Mouse (Mus musculus) heart, adult 2 months (tissue): ENCODE measurements around the gene Aida.

ENCODE experiments used
- CTCF ChIP-seq: fragments of 200-600 bp; IDR thresholded peaks from 2 replicates; pipeline ENCODE4 v1.8.1; 2022; ENCODE audit warnings: antibody characterized with exemption, mild to moderate bottlenecking, moderate library complexity
- EP300 ChIP-seq: fragments of 200-500 bp; IDR thresholded peaks from 2 replicates; pipeline ENCODE4 v1.6.1; 2011; ENCODE audit warnings: low read depth, low read length, control low read depth; ENCODE audit not compliant: insufficient read depth
- POLR2A ChIP-seq: fragments of 200-500 bp; IDR thresholded peaks from 2 replicates; pipeline ENCODE4 v1.6.1; 2011; ENCODE audit warnings: mild to moderate bottlenecking, low read depth, low read length, control low read depth; ENCODE audit not compliant: insufficient read depth

DNA sequence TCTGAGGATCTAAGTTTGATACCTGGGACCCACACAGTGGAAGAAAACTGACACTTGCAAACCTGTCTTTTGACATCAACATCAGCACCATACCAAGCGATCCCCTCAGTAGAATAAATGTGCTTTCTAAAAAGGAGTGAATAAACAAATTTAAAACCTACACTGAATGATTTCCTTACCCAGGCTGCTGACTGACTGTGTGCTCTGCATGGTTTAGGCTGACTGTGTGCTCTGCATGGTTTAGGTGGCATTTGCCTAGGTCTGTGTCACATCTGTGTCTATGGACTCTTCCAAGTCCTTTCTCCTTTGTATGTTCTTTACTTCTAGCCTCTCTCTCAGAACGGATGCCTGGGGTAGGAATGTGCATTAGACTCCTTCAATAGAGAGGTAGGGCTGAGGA is 44.6 kb upstream of the Aida start:
- TF ChIP-seq CTCF (no peak), EP300 (no peak), POLR2A (no peak)
